Mouse (Mus musculus) limb, embryonic 15.5 days (tissue): ENCODE results near the gene Zfp341. TPM values are rescaled to one million over a fixed set of nuclear protein-coding genes. Genes with fewer than 3 reads are reported as not detected.

Experiments
- ATAC-seq: fragments of 200-750 bp; cut with Nextera tagmentation; 2 replicates; pipeline ENCODE4 v1.8.0; 2017; ENCODE audit warnings: low read depth, moderate TSS enrichment; ENCODE audit not compliant: insufficient number of reproducible peaks, low FRiP score, low TSS enrichment
- H3K27ac ChIP-seq: fragments of 300-500 bp; sonication (generic); 2 replicates; pipeline ENCODE4 v1.5.1; 2015; ENCODE audit warnings: moderate library complexity, mild to moderate bottlenecking, inconsistent platforms
- H3K27me3 ChIP-seq: fragments of 300-500 bp; sonication (generic); 2 replicates; pipeline ENCODE4 v1.6.1; 2015; ENCODE audit warnings: inconsistent platforms
- H3K36me3 ChIP-seq: fragments of 300-500 bp; sonication (generic); 2 replicates; pipeline ENCODE4 v1.6.1; 2015; ENCODE audit warnings: inconsistent platforms
- H3K4me1 ChIP-seq: fragments of 300-500 bp; sonication (generic); 2 replicates; pipeline ENCODE4 v1.6.1; 2015; ENCODE audit warnings: inconsistent platforms
- H3K4me2 ChIP-seq: fragments of 300-500 bp; sonication (generic); 2 replicates; pipeline ENCODE4 v1.6.1; 2015; ENCODE audit warnings: mild to moderate bottlenecking, inconsistent platforms
- H3K4me3 ChIP-seq: fragments of 300-500 bp; sonication (generic); 2 replicates; pipeline ENCODE4 v1.5.1; 2015; ENCODE audit warnings: mild to moderate bottlenecking, inconsistent platforms
- H3K9ac ChIP-seq: fragments of 300-500 bp; sonication (generic); 2 replicates; pipeline ENCODE4 v1.6.1; 2015; ENCODE audit warnings: inconsistent platforms
- H3K9me3 ChIP-seq: fragments of 300-500 bp; sonication (generic); 2 replicates; pipeline ENCODE4 v1.6.1; 2016; ENCODE audit warnings: inconsistent platforms
- WGBS: fragments of 180-500 bp; shearing (Covaris S2); methylation state at CpG from one replicate; pipeline ENCODE4 v1.1.7; 2015; 5-methylcytosine and 5-hydroxymethylcytosine counted together
- polyA plus RNA-seq: library from polyadenylated mRNA; unstranded; fragments of >200 nt; fragmentation: Nextera tagmentation; extraction: Ambion mirVana; gene quantifications from 2 replicates; pipeline ENCODE4 v1.2.1, GENCODE M21; 2015

Zfp341 gene
- polyA plus RNA-seq, 1 experiment from 2014 or later, result 1.2 TPM

DNA sequence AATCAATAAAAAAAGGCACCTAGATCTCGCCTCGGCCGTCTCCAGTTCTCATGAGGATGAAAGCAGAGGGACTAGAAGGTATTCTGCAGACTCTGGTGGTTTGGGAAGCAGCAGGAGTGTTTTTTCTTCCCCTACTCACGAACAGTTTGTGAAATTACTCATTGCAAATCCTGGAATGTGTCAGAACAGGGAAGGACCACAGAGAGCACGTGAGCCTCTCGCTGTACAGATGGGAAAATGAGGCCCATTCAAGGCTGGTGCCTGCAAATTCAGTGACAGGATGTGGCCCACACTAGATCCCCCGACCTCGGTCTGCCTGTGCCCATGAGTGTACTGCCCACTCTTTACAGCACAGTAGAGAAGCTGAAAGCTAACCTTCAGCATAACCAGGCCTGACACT lies 41.1 kb upstream of the Zfp341 start:
- no peak overlapping the region for H3K4me3 ChIP-seq
- no peaks in the 10 kb centered on the region for H3K36me3 ChIP-seq
- no peaks in the 10 kb centered on the region for H3K9me3 ChIP-seq
- ATAC-seq, result no peak
- 47% methylated on average over 8 of the region's 8 CpGs for WGBS
- no peaks in the 10 kb centered on the region for H3K27me3 ChIP-seq
- H3K4me1 ChIP-seq, result peaks cover 41% of the 10 kb centered on the region
- no peak overlapping the region for H3K9ac ChIP-seq
- no peak overlapping the region for H3K4me2 ChIP-seq
- peak overlapping the region; percentile 77 for H3K27ac ChIP-seq

DNA sequence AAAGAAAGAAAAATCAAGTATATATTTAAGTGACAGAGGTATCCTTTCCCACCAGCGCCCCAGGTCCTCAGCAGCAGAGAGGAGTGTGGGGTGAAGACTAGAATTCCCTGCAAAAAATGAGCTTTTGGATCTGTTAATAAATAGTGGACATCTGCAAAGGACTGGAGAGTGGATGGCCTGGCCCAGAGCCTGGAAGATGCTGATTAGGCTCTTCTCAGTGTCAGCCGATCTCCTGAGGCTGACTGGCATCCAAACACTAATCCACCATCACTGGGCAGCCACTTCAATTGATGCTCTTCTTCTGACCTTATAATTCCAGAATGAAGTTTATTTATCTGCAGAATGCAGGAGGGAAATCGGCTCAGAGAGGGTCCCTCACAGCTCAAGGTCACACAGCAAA lies 40.1 kb upstream of the Zfp341 start:
- Histone ChIP-seq H3K27me3 (no peaks in the 10 kb centered on the region), H3K4me3 (no peak overlapping the region), H3K36me3 (no peaks in the 10 kb centered on the region), H3K9ac (no peak overlapping the region), H3K9me3 (no peaks in the 10 kb centered on the region), H3K4me2 (no peak overlapping the region), H3K4me1 (peaks cover 32% of the 10 kb centered on the region), H3K27ac (no peak overlapping the region)
- WGBS, result 79% methylated on average over 3 of the region's 3 CpGs
- no peak for ATAC-seq

DNA sequence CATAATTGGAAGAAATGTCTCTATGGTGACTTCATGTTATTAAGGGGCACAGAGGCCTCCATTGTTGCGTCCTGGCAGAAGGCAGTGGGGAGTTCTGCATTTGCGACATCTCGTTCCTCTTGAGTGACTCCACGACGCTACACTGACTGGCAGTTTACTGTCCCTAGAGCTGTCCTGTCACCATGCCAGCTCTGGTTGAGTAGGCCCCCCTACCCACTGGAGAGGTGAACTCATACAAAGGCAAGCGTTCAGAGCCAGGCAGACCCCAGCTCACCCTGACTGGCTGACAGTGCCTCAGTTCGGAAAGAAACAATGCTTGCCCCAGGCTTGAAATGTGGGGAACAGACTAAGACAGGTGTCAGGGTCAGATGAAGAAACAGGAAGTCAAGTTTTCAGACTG lies 38.8 kb upstream of the Zfp341 start:
- no peaks in the 10 kb centered on the region for H3K27me3 ChIP-seq
- H3K4me2 ChIP-seq, result no peak overlapping the region
- H3K4me1 ChIP-seq, result peaks cover 19% of the 10 kb centered on the region
- no peak overlapping the region for H3K9ac ChIP-seq
- no peak overlapping the region for H3K4me3 ChIP-seq
- ATAC-seq, result no peak
- 68% methylated on average over 7 of the region's 7 CpGs for WGBS
- H3K9me3 ChIP-seq, result no peaks in the 10 kb centered on the region
- no peak overlapping the region for H3K27ac ChIP-seq
- no peaks in the 10 kb centered on the region for H3K36me3 ChIP-seq

DNA sequence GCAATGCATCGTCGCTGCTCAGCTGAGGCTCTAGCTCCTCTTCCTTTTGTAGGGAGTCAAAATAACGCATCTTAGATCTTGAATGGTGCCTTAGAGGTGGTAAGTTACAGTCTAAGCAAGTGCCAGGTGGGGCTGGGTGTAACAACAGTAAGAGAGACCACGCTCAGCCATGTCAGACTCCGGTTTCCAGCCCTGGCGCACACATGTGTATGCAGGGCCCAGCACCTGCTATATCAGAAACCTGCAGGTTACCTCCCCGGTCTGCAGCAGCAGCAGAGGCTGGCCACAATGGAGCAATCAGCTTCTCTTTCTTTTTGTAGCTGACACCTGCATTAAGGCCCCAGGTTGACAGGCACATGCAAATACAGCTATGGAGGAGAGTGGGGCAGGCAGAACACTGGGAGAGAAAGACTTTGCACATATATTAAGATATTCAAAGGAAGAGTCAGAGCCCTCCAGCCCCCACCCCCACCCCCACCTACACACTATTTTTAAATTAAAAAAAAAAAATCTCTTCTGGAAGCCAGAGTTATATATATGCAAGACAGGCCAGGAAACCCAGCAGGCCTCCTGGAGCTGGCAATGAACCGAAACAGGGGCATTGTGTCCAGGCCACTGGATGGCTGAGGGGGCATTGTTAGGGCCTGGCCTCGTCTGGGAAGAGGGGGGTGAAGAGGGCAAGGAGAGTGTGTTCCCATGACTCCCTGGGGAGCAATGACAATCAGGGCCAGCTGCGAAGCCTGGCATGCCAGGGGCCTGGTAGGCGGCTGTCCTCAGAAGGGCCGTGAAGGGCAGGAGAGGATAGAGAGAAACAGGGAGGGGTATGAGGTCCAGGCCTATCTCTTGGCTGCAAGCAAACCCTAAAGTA lies 36.0 kb upstream of the Zfp341 start:
- WGBS, result 54% methylated on average over 12 of the region's 12 CpGs
- no peaks in the 10 kb centered on the region for H3K36me3 ChIP-seq
- H3K9me3 ChIP-seq, result no peaks in the 10 kb centered on the region
- no peaks in the 10 kb centered on the region for H3K27me3 ChIP-seq
- H3K4me3 ChIP-seq, result no peak overlapping the region
- H3K9ac ChIP-seq, result no peak overlapping the region
- no peak overlapping the region for H3K4me2 ChIP-seq
- no peak for ATAC-seq
- H3K4me1 ChIP-seq, result peaks cover 3% of the 10 kb centered on the region; the same call in 1 of the 2 replicates
- no peak overlapping the region for H3K27ac ChIP-seq

DNA sequence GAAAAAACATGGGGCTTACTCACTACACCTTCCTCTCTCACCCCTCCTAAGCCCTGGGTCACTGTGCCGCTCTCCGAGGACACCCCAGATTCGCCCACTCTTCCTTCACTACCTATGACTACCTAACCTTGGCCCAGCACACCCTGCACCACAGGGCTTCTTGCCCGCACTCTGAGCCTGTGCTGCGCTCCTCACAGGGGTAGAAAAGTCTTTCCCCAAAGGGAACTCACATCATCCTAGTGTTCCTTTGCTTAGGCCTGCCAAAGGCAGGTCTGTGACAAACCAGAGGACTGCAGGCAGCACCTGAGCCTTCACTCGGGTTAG lies 35.4 kb upstream of the Zfp341 start:
- WGBS, result 87% methylated on average over 6 of the region's 6 CpGs
- no peak for ATAC-seq
- Histone ChIP-seq H3K27me3 (no peaks in the 10 kb centered on the region), H3K9me3 (no peaks in the 10 kb centered on the region), H3K36me3 (no peaks in the 10 kb centered on the region), H3K4me2 (no peak overlapping the region), H3K4me3 (no peak overlapping the region), H3K4me1 (0 out of 2 replicates have a peak, but pooled peaks cover 2% of the 10 kb centered on the region), H3K27ac (no peak overlapping the region), H3K9ac (no peak overlapping the region)

DNA sequence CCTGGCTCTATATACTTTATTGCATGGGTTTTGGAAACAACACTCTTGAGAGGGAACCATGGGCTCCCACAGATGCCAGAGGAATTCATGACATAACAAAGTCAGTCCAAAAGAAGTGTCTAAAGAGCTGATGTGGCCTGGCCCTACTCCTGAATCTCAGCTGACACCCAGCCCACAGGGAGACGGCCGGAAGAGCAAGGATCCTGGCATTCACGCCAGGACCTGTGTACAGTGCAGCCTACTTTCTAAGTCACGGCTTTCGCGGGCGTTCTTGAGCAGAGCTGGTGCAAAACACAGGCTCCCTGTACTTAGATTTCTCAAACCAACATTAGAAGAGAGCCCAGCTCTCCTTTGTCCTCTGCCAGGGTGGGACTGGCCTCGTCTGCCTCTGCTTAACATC lies 32.5 kb upstream of the Zfp341 start:
- H3K36me3 ChIP-seq, result no peaks in the 10 kb centered on the region
- no peak overlapping the region for H3K27ac ChIP-seq
- peaks cover 16% of the 10 kb centered on the region for H3K4me1 ChIP-seq
- no peak overlapping the region for H3K9ac ChIP-seq
- no peaks in the 10 kb centered on the region for H3K9me3 ChIP-seq
- no peak overlapping the region for H3K4me2 ChIP-seq
- no peaks in the 10 kb centered on the region for H3K27me3 ChIP-seq
- H3K4me3 ChIP-seq, result no peak overlapping the region
- 69% methylated on average over 8 of the region's 8 CpGs for WGBS
- ATAC-seq, result no peak

DNA sequence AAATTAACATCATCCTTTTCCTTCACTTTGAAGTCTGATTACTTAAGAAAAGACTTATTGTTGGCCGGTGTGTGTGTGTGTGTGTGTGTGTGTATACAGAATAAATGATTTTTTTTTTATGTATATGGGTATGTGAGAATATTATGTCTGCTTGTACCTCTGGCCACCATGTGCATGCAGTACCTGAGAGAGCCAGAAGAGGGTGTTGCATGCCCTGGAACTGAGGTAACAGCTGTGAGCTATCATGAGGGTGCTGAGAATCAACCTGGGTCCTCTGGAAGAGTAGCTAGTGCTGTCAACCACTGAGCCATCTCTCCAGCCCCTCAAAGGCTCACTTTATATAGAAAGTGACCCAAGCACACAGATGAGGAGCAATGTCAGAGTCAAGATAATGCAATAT lies 31.7 kb upstream of the Zfp341 start:
- Histone ChIP-seq H3K9me3 (no peaks in the 10 kb centered on the region), H3K27me3 (no peaks in the 10 kb centered on the region), H3K36me3 (no peaks in the 10 kb centered on the region; the same call in 1 of the 2 replicates), H3K4me2 (no peak overlapping the region), H3K27ac (no peak overlapping the region), H3K9ac (no peak overlapping the region), H3K4me3 (no peak overlapping the region), H3K4me1 (peaks cover 16% of the 10 kb centered on the region)
- ATAC-seq, result no peak
- 97% methylated on average over 1 of the region's 1 CpGs for WGBS

DNA sequence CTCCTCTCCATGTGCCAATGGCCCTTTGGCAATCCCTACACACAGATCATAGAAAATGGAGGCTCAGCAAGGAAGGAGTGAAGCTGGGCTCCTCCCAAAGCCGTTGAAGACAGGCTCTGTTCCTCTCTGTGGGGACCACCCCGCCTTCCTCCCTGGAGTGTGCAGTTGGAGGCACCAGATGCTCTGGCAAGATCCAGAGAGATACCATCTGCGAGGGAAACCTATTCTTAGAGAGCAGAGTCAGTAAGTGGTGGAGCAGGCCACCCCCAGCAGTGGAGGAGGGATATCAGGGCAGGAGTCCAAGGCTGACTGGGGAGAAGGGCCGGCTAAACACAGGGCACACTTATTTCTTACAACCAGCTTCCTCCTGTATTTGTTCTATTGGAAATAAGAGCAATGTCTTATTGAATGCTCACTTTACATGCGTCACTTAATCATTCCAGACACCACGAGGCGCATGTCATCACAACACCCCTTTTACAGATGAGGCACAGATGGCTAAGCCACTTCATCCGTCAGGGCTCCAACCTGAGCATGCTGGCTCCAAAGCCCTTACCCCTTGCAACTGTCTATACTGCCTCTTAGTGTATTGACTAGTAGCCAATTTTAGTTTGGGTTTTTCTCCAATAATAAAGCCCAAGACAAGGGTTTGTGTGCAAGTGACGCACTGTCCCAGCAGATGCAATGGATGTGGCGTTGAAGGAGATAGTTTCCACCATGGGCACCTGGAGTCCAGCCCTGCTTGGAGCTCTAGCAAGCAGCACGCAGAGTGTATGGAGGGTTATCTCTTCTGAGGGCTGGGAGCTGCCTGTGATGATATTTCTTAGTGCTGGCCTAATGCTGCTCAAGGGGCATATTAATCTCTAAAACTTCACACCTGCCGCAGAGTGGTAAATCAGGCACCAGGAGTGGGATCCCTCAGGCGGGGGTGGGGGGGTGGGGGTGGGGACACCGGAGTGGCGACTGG lies 28.9 kb upstream of the Zfp341 start:
- H3K9ac ChIP-seq, result no peak overlapping the region
- peak; percentile 54; the same call in 1 of the 2 replicates for ATAC-seq
- no peak overlapping the region for H3K4me2 ChIP-seq
- H3K9me3 ChIP-seq, result no peaks in the 10 kb centered on the region
- H3K36me3 ChIP-seq, result peaks cover 9% of the 10 kb centered on the region; the same call in 1 of the 2 replicates
- peaks cover 16% of the 10 kb centered on the region for H3K4me1 ChIP-seq
- no peak overlapping the region for H3K4me3 ChIP-seq
- no peaks in the 10 kb centered on the region for H3K27me3 ChIP-seq
- 52% methylated on average over 15 of the region's 15 CpGs for WGBS
- no peak overlapping the region; the same call in 1 of the 2 replicates for H3K27ac ChIP-seq

DNA sequence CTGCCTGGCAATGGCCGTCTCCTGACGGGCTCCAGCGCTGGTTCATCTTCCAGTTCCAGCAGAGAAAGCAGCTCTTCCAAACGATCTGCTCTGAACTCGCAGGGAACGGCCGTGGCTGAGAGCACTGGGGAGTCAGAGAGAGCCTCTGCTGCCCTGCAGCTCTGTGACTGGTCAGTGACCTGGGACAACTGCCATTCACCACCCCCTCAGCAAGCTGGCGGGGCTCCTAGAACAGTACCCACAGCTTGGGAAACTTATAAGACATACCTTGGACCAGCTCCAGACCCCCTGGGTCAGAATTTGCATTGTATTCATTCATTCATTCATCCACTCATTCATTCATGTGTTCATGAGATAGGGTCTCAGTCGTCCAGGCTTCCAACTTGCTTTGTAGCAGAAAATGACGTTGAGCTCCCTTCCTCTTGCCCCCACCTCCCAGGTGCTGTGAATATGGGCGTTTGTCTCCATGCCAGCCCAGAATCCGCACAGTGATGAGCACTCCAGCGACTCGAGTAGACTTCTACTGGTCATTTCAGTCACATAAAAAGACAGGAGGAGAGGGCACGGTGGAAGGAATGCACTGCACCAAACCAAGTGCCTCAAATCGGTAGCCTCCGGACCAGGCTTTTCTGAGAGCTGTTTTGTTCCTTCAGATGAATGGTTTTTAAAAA lies 28.0 kb upstream of the Zfp341 start:
- no peak overlapping the region for H3K9ac ChIP-seq
- no peak overlapping the region for H3K4me2 ChIP-seq
- H3K4me3 ChIP-seq, result no peak overlapping the region
- H3K27ac ChIP-seq, result no peak overlapping the region
- H3K27me3 ChIP-seq, result no peaks in the 10 kb centered on the region
- WGBS, result 55% methylated on average over 17 of the region's 17 CpGs
- no peaks in the 10 kb centered on the region for H3K9me3 ChIP-seq
- H3K36me3 ChIP-seq, result peaks cover 9% of the 10 kb centered on the region; the same call in 1 of the 2 replicates
- ATAC-seq, result no peak
- peaks cover 16% of the 10 kb centered on the region for H3K4me1 ChIP-seq

DNA sequence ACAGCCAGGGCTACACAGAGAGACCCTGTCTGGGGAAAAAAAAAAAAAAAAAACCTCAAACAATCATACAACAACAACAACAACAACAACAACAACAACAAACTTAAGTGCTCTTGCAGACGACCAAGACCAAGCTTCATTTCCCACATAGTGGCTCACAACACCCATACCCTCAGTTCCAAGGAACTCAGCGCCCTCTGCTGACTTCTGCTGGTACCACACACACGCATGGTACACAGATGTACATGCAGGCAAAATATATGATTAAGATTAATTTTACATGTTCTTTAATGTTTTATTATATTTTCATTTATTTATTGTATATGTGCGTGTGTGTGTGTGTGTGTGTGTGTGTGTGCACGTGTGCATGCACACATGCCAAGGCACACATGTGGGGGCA lies 26.7 kb upstream of the Zfp341 start:
- Histone ChIP-seq H3K4me1 (peaks cover 16% of the 10 kb centered on the region), H3K27ac (no peak overlapping the region), H3K4me2 (no peak overlapping the region), H3K4me3 (no peak overlapping the region), H3K9me3 (no peaks in the 10 kb centered on the region), H3K9ac (no peak overlapping the region), H3K27me3 (no peaks in the 10 kb centered on the region), H3K36me3 (peaks cover 9% of the 10 kb centered on the region; the same call in 1 of the 2 replicates)
- no peak for ATAC-seq
- WGBS, result 75% methylated on average over 5 of the region's 5 CpGs

DNA sequence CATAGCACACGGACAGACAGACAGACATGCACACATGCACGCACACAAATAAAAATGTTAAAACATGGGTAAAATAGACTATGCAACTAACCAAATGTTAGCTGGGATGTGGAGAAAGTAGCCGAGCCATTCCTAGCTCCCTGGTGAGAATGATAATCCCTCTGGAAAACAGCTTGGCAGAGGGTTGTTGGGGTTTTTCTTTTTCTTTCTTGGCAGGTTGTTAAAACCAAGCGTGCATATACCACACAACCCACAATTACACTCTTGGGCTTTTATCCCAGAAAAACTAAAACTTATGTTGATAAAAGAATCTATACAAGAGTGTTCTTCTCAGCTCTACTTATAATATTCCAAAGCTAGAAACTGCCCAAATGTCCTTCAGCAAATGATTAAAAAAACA lies 24.0 kb upstream of the Zfp341 start:
- peaks cover 10% of the 10 kb centered on the region for H3K4me1 ChIP-seq
- peaks cover 20% of the 10 kb centered on the region for H3K36me3 ChIP-seq
- no peak overlapping the region for H3K4me3 ChIP-seq
- no peak overlapping the region for H3K27ac ChIP-seq
- H3K9ac ChIP-seq, result no peak overlapping the region
- H3K27me3 ChIP-seq, result no peaks in the 10 kb centered on the region
- H3K9me3 ChIP-seq, result no peaks in the 10 kb centered on the region
- no peak overlapping the region for H3K4me2 ChIP-seq
- WGBS, result 63% methylated on average over 4 of the region's 4 CpGs
- ATAC-seq, result no peak
